Mouse (Mus musculus): ENCODE measurements around the gene Ap2a2.

DNA sequence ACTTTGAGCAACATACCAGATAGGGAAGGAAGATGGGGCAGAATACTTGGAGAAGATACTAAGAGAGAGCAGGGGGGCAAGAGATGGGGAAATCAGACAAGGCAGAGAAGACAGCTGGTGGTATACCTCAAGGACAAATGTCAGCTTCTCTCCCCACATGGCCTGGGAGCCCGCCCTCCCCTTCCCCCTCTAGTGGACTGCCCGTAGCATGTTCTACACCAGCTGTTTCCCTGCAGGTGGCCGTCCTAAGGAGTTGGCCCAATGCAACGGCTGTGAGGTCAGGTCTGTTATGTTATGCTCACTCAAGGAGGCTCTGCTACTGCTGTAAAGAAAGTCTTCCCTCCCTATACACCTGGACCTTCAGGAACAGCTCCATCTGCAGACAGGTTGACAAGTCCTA, 39.0 kb upstream of the Ap2a2 start:
- TF ChIP-seq POLR2A (IDR thresholded peaks at IDR 0.05; ENCODE audit: borderline replicate concordance, extremely low read depth, insufficient read depth, insufficient read length, poor library complexity, severe bottlenecking) (no peak), CTCF (IDR thresholded peaks at IDR 0.05; ENCODE audit: borderline replicate concordance, extremely low read depth, insufficient read depth, insufficient read length) (no peak)

Data from brain, embryonic 14.5 days (tissue).